Mouse (Mus musculus): ENCODE results near the gene Zfp369.

DNA sequence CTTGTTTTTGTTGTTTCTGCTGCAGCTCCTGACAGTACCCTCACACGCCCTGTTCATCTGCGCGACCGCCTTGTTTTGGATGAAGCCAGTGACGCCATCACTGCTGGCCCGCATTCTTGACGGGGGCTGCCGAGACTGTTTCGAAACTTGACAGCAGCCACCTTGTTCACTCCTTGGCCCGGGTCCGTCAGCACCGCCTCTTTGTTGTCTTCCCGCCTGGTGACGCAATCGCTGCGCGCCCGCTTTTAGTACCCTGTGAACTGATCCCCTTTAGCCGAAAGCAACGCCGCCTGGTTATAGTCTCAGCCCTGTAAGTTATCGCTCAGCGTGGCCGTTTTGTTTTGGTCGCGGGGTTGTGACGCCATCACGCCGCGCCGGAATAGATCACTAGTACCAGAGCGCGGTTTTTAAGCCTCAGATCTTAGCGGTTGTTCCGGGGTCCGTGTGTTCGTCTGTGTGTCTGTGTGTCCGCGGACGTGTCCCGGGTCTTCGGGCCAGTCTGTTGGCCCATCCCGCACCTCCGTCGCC is 37.5 kb upstream of the Zfp369 start:
- TF ChIP-seq POLR2A (IDR thresholded peaks at IDR 0.05; ENCODE audit: low read depth, low read length) (peak; percentile 8; the same call in 1 of the 2 replicates), CTCF (IDR thresholded peaks at IDR 0.05; ENCODE audit: extremely low read depth, insufficient read depth, insufficient read length, insufficient replicate concordance) (no peak)

Data from spleen, adult 2 months (tissue).